Mouse (Mus musculus) olfactory bulb, adult 2 months (tissue): ENCODE measurements around the gene Mrpl52.

Source experiments
- CTCF ChIP-seq: fragments of 200-500 bp; IDR thresholded peaks from 2 replicates; pipeline ENCODE4 v1.5.1; 2012; ENCODE audit warnings: low read depth, mild to moderate bottlenecking, low read length, moderate library complexity; ENCODE audit not compliant: insufficient read depth
- POLR2A ChIP-seq: fragments of 200-500 bp; IDR thresholded peaks from 2 replicates; pipeline ENCODE4 v1.6.1; 2012; ENCODE audit warnings: mild to moderate bottlenecking, low read depth, low read length, moderate library complexity; ENCODE audit not compliant: insufficient read depth

GRCm38 (mm10) chr14:54433941-54434531 lies 7.3 kb downstream of the Mrpl52 start:
- TF ChIP-seq CTCF (no peak), POLR2A (no peak)
